Mouse (Mus musculus) limb, embryonic 14.5 days (tissue): Measurements from ENCODE around the gene Maml3. TPM values are rescaled to one million over a fixed set of nuclear protein-coding genes. Genes with fewer than 3 reads are reported as not detected.
A peak's percentile ranks its signal among the peaks of the same experiment; 100 is the strongest.

Experiments
- ATAC-seq: fragments of 200-750 bp; cut with Nextera tagmentation; 2 replicates; pipeline ENCODE4 v1.8.0; 2017; ENCODE audit warnings: low read depth, moderate number of reproducible peaks, moderate TSS enrichment; ENCODE audit not compliant: low FRiP score
- DNase-seq: peaks from one replicate; pipeline ENCODE4 v3.0.0-alpha.2; 2015; ENCODE audit warnings: low spot score
- H3K27ac ChIP-seq: fragments of 300-500 bp; sonication (generic); replicated peaks from 2 replicates; pipeline ENCODE4 v1.5.1; 2014; ENCODE audit warnings: low read depth, mild to moderate bottlenecking, low read length, moderate library complexity, mixed read lengths
- H3K27me3 ChIP-seq: fragments of 300-500 bp; sonication (generic); 2 replicates; pipeline ENCODE4 v1.6.1; 2014; ENCODE audit warnings: low read length, mixed read lengths; ENCODE audit not compliant: control insufficient read depth, insufficient read depth
- H3K36me3 ChIP-seq: fragments of 300-500 bp; sonication (generic); 2 replicates; pipeline ENCODE4 v1.6.1; 2014; ENCODE audit warnings: mild to moderate bottlenecking, low read length, moderate library complexity, mixed read lengths; ENCODE audit not compliant: control insufficient read depth, insufficient read depth
- H3K4me1 ChIP-seq: fragments of 300-500 bp; sonication (generic); 2 replicates; pipeline ENCODE4 v1.6.1; 2014; ENCODE audit warnings: antibody characterized with exemption, low read length, mixed read lengths; ENCODE audit not compliant: control insufficient read depth, insufficient read depth
- H3K4me2 ChIP-seq: fragments of 300-500 bp; sonication (generic); replicated peaks from 2 replicates; pipeline ENCODE4 v1.6.1; 2014; ENCODE audit warnings: low read depth, mild to moderate bottlenecking, low read length, moderate library complexity; ENCODE audit not compliant: severe bottlenecking
- H3K4me3 ChIP-seq: fragments of 300-500 bp; sonication (generic); replicated peaks from 2 replicates; pipeline ENCODE4 v1.5.1; 2014; ENCODE audit warnings: low read length
- H3K9ac ChIP-seq: fragments of 300-500 bp; sonication (generic); 2 replicates; pipeline ENCODE4 v1.6.1; 2014; ENCODE audit warnings: mild to moderate bottlenecking, low read depth, low read length, moderate library complexity; ENCODE audit not compliant: severe bottlenecking
- H3K9me3 ChIP-seq: fragments of 300-500 bp; sonication (generic); 2 replicates; pipeline ENCODE4 v1.6.1; 2016; ENCODE audit warnings: low read length; ENCODE audit not compliant: control insufficient read depth
- POLR2A ChIP-seq: fragments of 200-500 bp; IDR thresholded peaks from 2 replicates; pipeline ENCODE4 v1.8.0; 2012; ENCODE audit warnings: inconsistent platforms, mild to moderate bottlenecking, moderate library complexity, borderline replicate concordance; ENCODE audit not compliant: insufficient read depth, insufficient read length; ENCODE audit errors: extremely low read depth
- WGBS: fragments of 180-500 bp; shearing (Covaris S2); extraction: QIAGEN DNeasy Blood & Tissue Kit; methylation state at CpG from one replicate; pipeline ENCODE4 v1.1.7; 2014; 5-methylcytosine and 5-hydroxymethylcytosine counted together
- polyA plus RNA-seq, 2 experiments: library from polyadenylated mRNA; depleted of rRNA in 1 of 2; stranded (reverse) in 1 of 2; unstranded in 1 of 2; fragments of >200 nt; fragmentation: Nextera tagmentation in 1 of 2; extraction: Ambion mirVana in 1 of 2; gene quantifications; 2 replicates each; pipeline versions ENCODE4 v1.2.1 to v1.2.3; 2012 to 2014

The Maml3 gene
- polyA plus RNA-seq, 2 experiments = 5.4 to 5.6 TPM

- WGBS = 82% methylated on average over 10 of the region's 10 CpGs
- no peak overlapping the region for H3K27ac ChIP-seq
- no peak overlapping the region for H3K9ac ChIP-seq
- no peak for DNase-seq
- no peak overlapping the region for H3K4me3 ChIP-seq
- TF ChIP-seq POLR2A = no peak
- H3K4me2 ChIP-seq = no peak overlapping the region
- ATAC-seq = no peak
- H3K36me3 ChIP-seq = no peaks in the 10 kb centered on the region
- H3K9me3 ChIP-seq = no peaks in the 10 kb centered on the region
- 0 out of 2 replicates have a peak, but pooled peaks cover 3% of the 10 kb centered on the region for H3K27me3 ChIP-seq
- peaks cover 19% of the 10 kb centered on the region for H3K4me1 ChIP-seq
These were observed 322.7 kb downstream of the Maml3 start for GRCm38 (mm10) chr3:51782191-51782590.

DNA sequence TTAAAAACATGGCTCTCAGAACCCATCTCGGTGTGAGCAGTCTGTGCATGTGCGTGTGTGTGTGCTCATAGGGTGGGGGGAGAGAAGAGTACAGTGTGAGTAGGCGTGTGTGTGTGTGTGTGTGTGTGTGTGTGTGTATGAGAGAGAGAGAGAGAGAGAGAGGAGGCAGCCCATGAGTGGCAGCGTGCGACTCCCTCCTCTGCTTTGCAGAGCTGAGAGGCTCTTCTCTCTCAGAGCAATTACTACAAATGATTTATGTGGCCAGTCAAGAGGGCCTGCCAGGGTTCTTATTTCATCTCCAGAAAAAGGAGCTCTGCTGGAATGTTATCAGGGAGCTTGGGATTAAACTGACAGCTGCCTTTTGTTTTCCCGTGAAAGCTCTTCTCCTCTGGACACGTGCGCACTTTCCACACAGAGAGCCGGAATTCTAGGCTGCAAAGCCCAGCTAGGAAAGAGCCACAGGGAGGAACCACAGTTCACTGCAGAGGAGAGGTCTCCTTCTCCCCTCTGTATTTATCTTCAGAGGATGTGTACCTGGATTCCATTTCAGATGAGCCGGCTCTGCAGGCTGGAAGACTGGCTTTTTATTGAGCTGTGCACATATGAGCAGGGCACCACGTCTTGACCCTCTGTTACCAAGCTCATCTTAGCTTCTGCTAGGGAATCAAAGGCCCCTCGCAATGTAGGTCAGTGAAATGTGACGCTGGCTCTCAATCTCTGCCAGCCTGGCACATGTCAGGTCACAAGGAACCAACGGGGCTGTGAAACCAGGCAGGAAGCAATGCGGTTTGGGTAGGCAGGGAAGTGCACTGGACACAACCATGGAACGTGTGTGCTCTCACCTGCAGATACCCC, 325.9 kb downstream of the Maml3 start:
- H3K4me3 ChIP-seq = no peak overlapping the region
- peak overlapping the region; percentile 15; the same call in 1 of the 2 replicates for H3K4me2 ChIP-seq
- H3K36me3 ChIP-seq = no peaks in the 10 kb centered on the region
- no peaks in the 10 kb centered on the region for H3K9me3 ChIP-seq
- 12% methylated on average over 16 of the region's 16 CpGs for whole genome bisulfite sequencing
- ATAC-seq (peak; percentile 82), DNase-seq (peak; percentile 79)
- no peak overlapping the region for H3K9ac ChIP-seq
- 0 out of 2 replicates have a peak, but pooled peaks cover 3% of the 10 kb centered on the region for H3K27me3 ChIP-seq
- peaks cover 19% of the 10 kb centered on the region for H3K4me1 ChIP-seq
- peak overlapping the region; percentile 58; the same call in 1 of the 2 replicates for H3K27ac ChIP-seq
- TF ChIP-seq POLR2A = no peak

GRCm38 (mm10) chr3:51778179-51778578, 326.7 kb downstream of the Maml3 start:
- H3K27ac ChIP-seq = no peak overlapping the region
- TF ChIP-seq POLR2A = no peak
- ATAC-seq (no peak), DNase-seq (no peak)
- no peak overlapping the region for H3K4me3 ChIP-seq
- H3K9me3 ChIP-seq = no peaks in the 10 kb centered on the region
- 12% methylated on average over 3 of the region's 3 CpGs for WGBS
- no peaks in the 10 kb centered on the region for H3K36me3 ChIP-seq
- 0 out of 2 replicates have a peak, but pooled peaks cover 3% of the 10 kb centered on the region for H3K27me3 ChIP-seq
- H3K4me1 ChIP-seq = peaks cover 19% of the 10 kb centered on the region
- H3K4me2 ChIP-seq = peak overlapping the region; percentile 15; the same call in 1 of the 2 replicates
- no peak overlapping the region for H3K9ac ChIP-seq

- H3K9me3 ChIP-seq = no peaks in the 10 kb centered on the region
- no peak overlapping the region for H3K9ac ChIP-seq
- H3K4me3 ChIP-seq = no peak overlapping the region
- TF ChIP-seq POLR2A = no peak
- DNase-seq (no peak), ATAC-seq (no peak)
- H3K4me1 ChIP-seq = peaks cover 19% of the 10 kb centered on the region
- H3K36me3 ChIP-seq = no peaks in the 10 kb centered on the region
- H3K4me2 ChIP-seq = no peak overlapping the region
- 0 out of 2 replicates have a peak, but pooled peaks cover 3% of the 10 kb centered on the region for H3K27me3 ChIP-seq
- WGBS = 78% methylated on average over 2 of the region's 2 CpGs
- H3K27ac ChIP-seq = no peak overlapping the region
These were observed 328.8 kb downstream of the Maml3 start for GRCm38 (mm10) chr3:51776018-51776611.

GRCm38 (mm10) chr3:51773587-51773986, 331.3 kb downstream of the Maml3 start:
- Histone ChIP-seq H3K36me3 (no peaks in the 10 kb centered on the region), H3K9ac (no peak overlapping the region), H3K27me3 (no peaks in the 10 kb centered on the region), H3K4me1 (peaks cover 9% of the 10 kb centered on the region), H3K4me3 (no peak overlapping the region), H3K9me3 (no peaks in the 10 kb centered on the region), H3K27ac (no peak overlapping the region), H3K4me2 (no peak overlapping the region)
- WGBS = 79% methylated on average over 5 of the region's 5 CpGs
- ATAC-seq = no peak
- DNase-seq = no peak
- no peak for TF ChIP-seq POLR2A
